Mouse (Mus musculus) thymus, adult 2 months (tissue): ENCODE measurements around the gene Ilkap. TPM values are rescaled to one million over a fixed set of nuclear protein-coding genes. Genes with fewer than 3 reads are reported as not detected.
A peak's percentile ranks its signal among the peaks of the same experiment; 100 is the strongest.

Experiments
- DNase-seq: peaks from one replicate; pipeline ENCODE4 v3.0.0; 2021
- H3K27ac ChIP-seq: fragments of 200-500 bp; 2 replicates; pipeline ENCODE4 v1.5.1; 2012; ENCODE audit warnings: low read length, control low read depth; ENCODE audit not compliant: control insufficient read depth, insufficient read depth
- H3K27me3 ChIP-seq: fragments of 200-500 bp; 2 replicates; pipeline ENCODE4 v1.6.1; 2012; ENCODE audit warnings: mild to moderate bottlenecking, low read length, moderate library complexity, mixed read lengths; ENCODE audit not compliant: control insufficient read depth, insufficient read depth
- H3K36me3 ChIP-seq: fragments of 200-500 bp; 2 replicates; pipeline ENCODE4 v1.6.1; 2012; ENCODE audit warnings: mild to moderate bottlenecking, low read length, moderate library complexity; ENCODE audit not compliant: control insufficient read depth, insufficient read depth
- H3K4me1 ChIP-seq: fragments of 200-500 bp; replicated peaks from 2 replicates; pipeline ENCODE4 v1.6.1; 2012; ENCODE audit warnings: low read length; ENCODE audit not compliant: control insufficient read depth, insufficient read depth
- H3K4me3 ChIP-seq: fragments of 200-500 bp; 2 replicates; pipeline ENCODE4 v1.5.1; 2012; ENCODE audit warnings: mild to moderate bottlenecking, low read length, control low read depth, moderate library complexity; ENCODE audit not compliant: control insufficient read depth, insufficient read depth
- CTCF ChIP-seq: fragments of 200-500 bp; IDR thresholded peaks from 2 replicates; pipeline ENCODE4 v1.5.1; 2012; ENCODE audit warnings: mild to moderate bottlenecking, control low read depth, low read length, moderate library complexity, borderline replicate concordance; ENCODE audit not compliant: control insufficient read depth, poor library complexity, insufficient read depth; ENCODE audit errors: extremely low read depth
- POLR2A ChIP-seq: fragments of 200-500 bp; IDR thresholded peaks from 2 replicates; pipeline ENCODE4 v1.6.1; 2012; ENCODE audit warnings: mild to moderate bottlenecking, low read length, control low read depth, moderate library complexity; ENCODE audit not compliant: control insufficient read depth, poor library complexity, insufficient read depth; ENCODE audit errors: extremely low read depth
- WGBS: fragments of 180-500 bp; shearing (Covaris S2); methylation state at CpG from one replicate; pipeline ENCODE4 v1.1.7; 2018; 5-methylcytosine and 5-hydroxymethylcytosine counted together
- polyA plus RNA-seq: library from polyadenylated mRNA; depleted of rRNA; stranded (reverse); fragments of >200 nt; gene quantifications from 2 replicates; pipeline ENCODE4 v1.2.3, GENCODE M21; 2012

The Ilkap gene
- polyA plus RNA-seq, 1 experiment, result 104 TPM

DNA sequence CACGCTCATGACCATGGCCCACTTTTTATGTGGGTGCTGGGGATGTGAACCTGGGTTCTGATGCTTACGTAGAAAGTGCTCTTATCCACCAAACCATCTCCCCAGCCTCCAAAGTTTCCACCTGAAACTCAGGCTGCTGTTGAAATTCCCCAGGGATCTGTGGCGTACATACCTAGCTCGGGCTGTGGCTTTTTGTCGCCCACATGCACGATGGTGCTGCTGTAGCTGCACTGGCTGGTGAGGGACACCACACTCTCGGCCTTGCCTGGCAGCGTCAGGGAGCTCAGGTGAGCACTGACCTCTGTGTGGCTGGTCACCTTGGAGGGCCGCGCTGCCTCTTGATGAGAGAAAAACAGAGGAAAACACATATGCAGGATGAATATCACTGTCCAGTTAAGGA lies 30.6 kb upstream of the Ilkap start:
- Histone ChIP-seq H3K36me3 (no peaks in the 10 kb centered on the region), H3K27ac (no peak overlapping the region), H3K27me3 (no peaks in the 10 kb centered on the region), H3K4me3 (no peak overlapping the region), H3K4me1 (no peaks in the 10 kb centered on the region)
- TF ChIP-seq CTCF (no peak), POLR2A (no peak)
- no peak for DNase-seq
- 96% methylated on average over 10 of the region's 10 CpGs for WGBS

GRCm38 (mm10) chr1:91428614-91429013 lies 30.0 kb upstream of the Ilkap start:
- Histone ChIP-seq H3K27ac (no peak overlapping the region), H3K4me1 (no peaks in the 10 kb centered on the region), H3K36me3 (no peaks in the 10 kb centered on the region), H3K27me3 (no peaks in the 10 kb centered on the region), H3K4me3 (no peak overlapping the region)
- WGBS, result 62% methylated on average over 4 of the region's 4 CpGs
- TF ChIP-seq CTCF, result peak; percentile 41; the same call in 1 of the 2 replicates
- TF ChIP-seq POLR2A, result no peak
- DNase-seq, result peak; percentile 80

- H3K36me3 ChIP-seq, result no peaks in the 10 kb centered on the region
- DNase-seq, result no peak
- no peak overlapping the region for H3K4me3 ChIP-seq
- WGBS, result 96% methylated on average over 9 of the region's 9 CpGs
- no peaks in the 10 kb centered on the region for H3K27me3 ChIP-seq
- no peak overlapping the region for H3K27ac ChIP-seq
- TF ChIP-seq POLR2A, result no peak
- TF ChIP-seq CTCF, result no peak
- no peaks in the 10 kb centered on the region for H3K4me1 ChIP-seq
These were observed 27.8 kb upstream of the Ilkap start for GRCm38 (mm10) chr1:91426397-91426796.

GRCm38 (mm10) chr1:91420601-91421065 lies 22.0 kb upstream of the Ilkap start:
- TF ChIP-seq POLR2A (no peak), CTCF (no peak)
- no peaks in the 10 kb centered on the region for H3K4me1 ChIP-seq
- 96% methylated on average over 8 of the region's 8 CpGs for WGBS
- H3K27ac ChIP-seq, result no peak overlapping the region
- H3K27me3 ChIP-seq, result no peaks in the 10 kb centered on the region
- H3K4me3 ChIP-seq, result no peak overlapping the region
- no peak for DNase-seq
- H3K36me3 ChIP-seq, result no peaks in the 10 kb centered on the region

DNA sequence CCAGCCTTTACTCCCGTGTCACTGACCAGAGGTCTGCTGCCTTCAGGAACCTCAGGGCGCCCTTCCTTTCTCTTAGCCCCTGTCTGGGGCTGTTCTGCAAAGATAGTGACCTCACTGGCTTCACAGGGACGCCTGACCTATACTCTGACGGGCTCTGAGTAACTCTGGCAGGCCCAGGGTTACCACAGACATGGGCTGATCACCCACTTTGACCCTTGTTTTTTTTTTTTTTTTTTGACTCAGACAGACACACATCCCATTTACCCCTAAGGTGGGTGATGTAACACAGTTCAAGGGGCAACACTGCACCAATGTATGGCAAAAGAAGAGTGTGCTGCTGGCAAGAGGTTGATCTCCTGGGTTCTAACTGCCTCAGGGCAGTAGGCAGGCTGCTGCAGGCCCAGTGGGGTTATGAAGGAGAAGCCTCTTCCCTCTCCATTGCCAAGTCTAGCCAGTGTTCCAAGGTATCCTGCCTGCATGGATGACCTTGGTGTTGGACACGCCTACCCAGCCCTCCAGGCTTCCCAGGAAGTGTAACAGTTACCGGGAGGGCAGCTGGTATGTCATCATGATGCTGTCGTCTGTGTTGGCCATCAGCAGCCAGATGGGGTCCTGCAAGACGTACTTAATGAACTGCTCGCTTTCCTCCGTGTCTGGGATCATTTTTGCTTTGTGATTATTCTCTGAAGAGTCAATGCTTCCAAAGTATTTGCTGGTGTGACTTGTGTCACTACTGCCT lies 21.4 kb upstream of the Ilkap start:
- no peak for TF ChIP-seq CTCF
- no peak for TF ChIP-seq POLR2A
- Histone ChIP-seq H3K4me3 (no peak overlapping the region), H3K27ac (no peak overlapping the region), H3K27me3 (no peaks in the 10 kb centered on the region), H3K4me1 (no peaks in the 10 kb centered on the region), H3K36me3 (no peaks in the 10 kb centered on the region)
- 91% methylated on average over 10 of the region's 10 CpGs for WGBS
- no peak for DNase-seq

DNA sequence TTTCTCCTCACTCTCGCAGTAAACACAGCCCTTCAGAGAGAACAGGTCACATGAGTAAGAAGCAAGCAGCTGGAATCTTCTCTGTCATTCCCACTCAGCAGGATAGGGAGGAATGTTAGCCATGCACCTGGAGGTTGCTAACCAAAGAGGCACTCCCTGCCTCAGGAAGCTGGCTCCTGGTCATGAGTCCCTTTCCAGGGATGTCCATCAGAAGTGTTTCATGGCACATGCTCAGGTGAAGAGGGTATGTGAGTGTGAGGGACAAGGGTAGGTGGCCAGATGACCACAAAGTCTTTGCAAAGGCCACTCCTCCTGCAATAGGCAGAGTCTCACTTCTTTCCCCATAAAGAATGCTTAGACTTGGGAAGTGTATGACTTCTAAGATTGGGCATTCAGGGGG lies 19.4 kb upstream of the Ilkap start:
- Histone ChIP-seq H3K27ac (no peak overlapping the region), H3K4me3 (no peak overlapping the region), H3K27me3 (no peaks in the 10 kb centered on the region), H3K36me3 (no peaks in the 10 kb centered on the region), H3K4me1 (peaks cover 5% of the 10 kb centered on the region)
- TF ChIP-seq POLR2A (no peak), CTCF (no peak)
- WGBS, result 73% methylated on average over 1 of the region's 1 CpGs
- DNase-seq, result no peak
